Mouse (Mus musculus) embryonic fibroblast, embryonic 13.5 days (primary cell): ENCODE results near the gene Ptchd1. TPM values are rescaled to one million over a fixed set of nuclear protein-coding genes. Genes with fewer than 3 reads are reported as not detected.

Experiments
- H3K27ac ChIP-seq: 2 replicates; pipeline ENCODE4 v1.5.1; 2012; ENCODE audit warnings: low read length, control low read depth, inconsistent platforms; ENCODE audit not compliant: insufficient read depth
- H3K4me1 ChIP-seq: 2 replicates; pipeline ENCODE4 v1.6.1; 2011; ENCODE audit warnings: low read length; ENCODE audit not compliant: control insufficient read depth, insufficient read depth
- H3K4me3 ChIP-seq: 2 replicates; pipeline ENCODE4 v1.5.1; 2011; ENCODE audit warnings: mild to moderate bottlenecking, control low read depth, low read length; ENCODE audit not compliant: insufficient read depth
- CTCF ChIP-seq: IDR thresholded peaks from 2 replicates; pipeline ENCODE4 v1.5.1; 2011; ENCODE audit warnings: mild to moderate bottlenecking, control low read depth, low read length, moderate library complexity, borderline replicate concordance; ENCODE audit not compliant: insufficient read depth
- POLR2A ChIP-seq: IDR thresholded peaks from 2 replicates; pipeline ENCODE4 v1.6.1; 2011; ENCODE audit warnings: low read depth, mild to moderate bottlenecking, control low read depth, low read length, moderate library complexity
- polyA plus RNA-seq: library from polyadenylated mRNA; stranded (reverse); fragments of >200 nt; gene quantifications from 2 replicates; pipeline ENCODE4 v1.2.4, GENCODE M21; 2011; ENCODE audit warnings: low read depth; ENCODE audit not compliant: missing spikeins, insufficient read length

Gene Ptchd1
- polyA plus RNA-seq = 2.2 and 4.8 TPM in 2 replicates

- TF ChIP-seq POLR2A (no peak), CTCF (no peak)
- peak within 1 kb of the TSS; percentile 51 for H3K4me3 ChIP-seq
Measured at GRCm38 (mm10) chrX:155623701-155624281, at the start of gene Ptchd1. TSS of gene Ptchd1 (minus strand) at chrX:155623814.

GRCm38 (mm10) chrX:155657971-155658370, 34.4 kb upstream of the Ptchd1 start:
- no peak overlapping the region for H3K4me3 ChIP-seq
- TF ChIP-seq POLR2A = no peak
- TF ChIP-seq CTCF = no peak
- H3K27ac ChIP-seq = no peak overlapping the region
- H3K4me1 ChIP-seq = no peaks in the 10 kb centered on the region

More at GRCm38 (mm10) chrX:155623701-155624281, at the start of gene Ptchd1:
- H3K27ac ChIP-seq = no peak within 1 kb of the TSS
- H3K4me1 ChIP-seq = no peaks in the 10 kb centered on the region

- no peak overlapping the region for H3K27ac ChIP-seq
- TF ChIP-seq CTCF (no peak), POLR2A (no peak)
- no peak overlapping the region for H3K4me3 ChIP-seq
- H3K4me1 ChIP-seq = no peaks in the 10 kb centered on the region
Measured at GRCm38 (mm10) chrX:155645975-155646374, 22.4 kb upstream of the Ptchd1 start.

DNA sequence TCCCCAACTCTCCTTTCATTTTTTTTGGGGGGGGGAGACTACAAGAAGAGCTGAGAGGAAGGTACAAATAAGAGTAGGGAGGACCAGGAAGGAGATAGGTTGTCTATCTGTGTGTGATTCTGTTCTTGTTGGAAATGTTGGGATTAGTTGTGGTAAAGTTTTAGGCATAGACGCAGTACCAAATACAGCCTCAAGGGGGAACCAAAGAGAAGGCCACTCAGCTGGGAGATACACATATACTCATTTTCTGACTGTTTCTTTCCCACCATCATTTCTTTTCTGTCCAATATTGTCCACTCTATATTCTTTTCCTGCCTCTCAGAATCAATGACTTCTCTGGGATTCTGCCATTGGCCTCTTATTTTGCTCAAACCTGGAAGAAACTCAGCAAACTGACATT, 20.4 kb upstream of the Ptchd1 start:
- H3K4me1 ChIP-seq = no peaks in the 10 kb centered on the region
- no peak overlapping the region for H3K4me3 ChIP-seq
- TF ChIP-seq POLR2A = no peak
- no peak for TF ChIP-seq CTCF
- no peak overlapping the region for H3K27ac ChIP-seq

GRCm38 (mm10) chrX:155625671-155626196, 2.1 kb upstream of the Ptchd1 start:
- no peaks in the 10 kb centered on the region for H3K4me1 ChIP-seq
- no peak overlapping the region for H3K27ac ChIP-seq
- TF ChIP-seq CTCF (no peak), POLR2A (no peak)
- H3K4me3 ChIP-seq = peak overlapping the region; percentile 18; the same call in 1 of the 2 replicates

DNA sequence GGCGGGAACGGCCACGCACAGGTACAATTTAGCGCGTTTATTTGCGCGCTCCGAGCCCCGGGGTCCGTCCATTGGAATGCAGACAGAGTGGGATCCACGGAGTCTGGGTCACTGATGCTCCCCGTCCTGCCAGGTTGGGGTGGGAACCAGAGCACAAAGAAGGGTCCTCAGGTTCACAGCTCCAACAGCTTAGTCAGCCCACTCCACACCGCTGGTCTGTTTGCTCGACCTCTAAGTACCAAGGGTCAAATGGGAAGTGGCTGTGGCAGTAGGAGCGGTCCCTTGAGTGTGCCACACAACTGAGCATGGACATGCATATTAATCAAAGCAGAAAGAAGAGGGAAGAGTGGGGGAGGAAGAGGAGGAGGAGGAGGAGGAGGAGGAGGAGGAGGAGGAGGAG, 1.3 kb upstream of the Ptchd1 start:
- TF ChIP-seq CTCF (no peak), POLR2A (no peak)
- Histone ChIP-seq H3K27ac (no peak overlapping the region), H3K4me3 (peak overlapping the region; percentile 36; the same call in 1 of the 2 replicates), H3K4me1 (no peaks in the 10 kb centered on the region)

DNA sequence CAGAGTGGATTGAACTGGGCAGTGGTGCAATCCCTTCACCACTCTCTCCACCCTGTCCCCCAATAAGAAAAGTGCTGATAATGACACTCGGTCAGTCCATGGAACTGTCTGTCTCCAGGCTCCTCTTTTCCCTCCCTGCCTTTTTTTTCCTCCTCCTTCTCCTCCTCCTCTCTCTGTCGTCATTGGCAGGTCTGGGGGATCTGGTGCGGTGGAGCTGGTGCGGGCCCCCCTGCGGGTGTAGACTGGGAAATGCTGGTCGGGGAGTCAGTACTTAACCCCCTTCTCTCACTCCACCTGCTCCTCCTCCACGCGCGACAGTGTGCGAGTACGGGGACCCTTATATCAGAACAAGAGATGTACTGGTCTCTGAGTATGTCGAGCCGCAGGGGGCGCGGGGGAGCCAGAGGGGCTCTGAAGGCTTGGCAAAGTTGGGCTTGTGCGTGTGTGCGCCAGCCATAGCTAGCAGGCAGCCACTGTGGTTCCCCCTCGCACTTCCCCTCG, 777 bp upstream of the Ptchd1 start, which contains the start of gene Gm15155:
Gm15155 (plus strand) TSS at position 401 of the 501 bp plus-strand sequence.
- H3K4me1 ChIP-seq = no peaks in the 10 kb centered on the region
- no peak for TF ChIP-seq POLR2A
- no peak for TF ChIP-seq CTCF

DNA sequence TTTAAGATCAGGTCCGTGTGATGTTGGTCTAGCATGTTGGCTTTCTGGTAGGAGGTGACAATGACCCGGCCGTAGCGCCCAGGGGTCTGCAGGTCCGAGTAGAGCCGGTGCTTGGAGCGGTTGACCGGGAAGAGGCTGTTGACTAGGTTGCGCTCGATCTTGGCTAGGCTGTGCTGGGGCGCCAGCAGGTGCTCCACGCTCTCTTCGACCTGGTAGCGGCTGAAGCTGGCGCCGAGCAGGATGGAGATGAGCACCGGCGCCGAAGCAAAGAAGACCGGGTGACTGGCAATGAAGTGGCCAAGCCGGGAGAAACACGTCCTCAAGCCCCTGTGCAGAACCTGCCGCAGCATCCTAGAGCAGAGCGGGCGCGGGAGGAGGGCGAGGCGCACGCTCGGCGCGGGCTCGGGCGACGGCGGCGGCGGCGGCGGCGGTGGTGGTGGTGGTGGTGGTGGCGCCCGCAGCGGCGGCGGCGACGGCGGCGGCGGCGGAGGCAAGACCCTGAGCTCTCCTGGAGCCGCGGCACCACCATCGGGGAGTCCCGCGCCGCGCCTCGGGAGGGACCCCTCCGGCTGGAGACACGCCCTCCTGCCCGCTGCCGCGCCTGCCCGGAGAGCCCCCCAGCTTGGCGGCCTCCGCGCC, 534 bp downstream of the Ptchd1 start:
- H3K27ac ChIP-seq = no peak overlapping the region
- TF ChIP-seq POLR2A (no peak), CTCF (no peak)
- H3K4me1 ChIP-seq = no peaks in the 10 kb centered on the region
- peak overlapping the region; percentile 51 for H3K4me3 ChIP-seq

More for the DNA sequence above, 777 bp upstream of the Ptchd1 start, which contains the start of gene Gm15155:
- peak within 1 kb of the TSS; percentile 36 for H3K4me3 ChIP-seq
- no peak within 1 kb of the TSS for H3K27ac ChIP-seq

- Histone ChIP-seq H3K4me3 (peak overlapping the region; percentile 51), H3K27ac (no peak overlapping the region), H3K4me1 (no peaks in the 10 kb centered on the region)
- TF ChIP-seq POLR2A = no peak
- no peak for TF ChIP-seq CTCF
Measured at GRCm38 (mm10) chrX:155622527-155622926, 1.1 kb downstream of the Ptchd1 start.

- Histone ChIP-seq H3K4me1 (no peaks in the 10 kb centered on the region), H3K27ac (no peak overlapping the region), H3K4me3 (no peak overlapping the region)
- TF ChIP-seq POLR2A (no peak), CTCF (no peak)
Measured at GRCm38 (mm10) chrX:155601196-155601595, 22.4 kb downstream of the Ptchd1 start.
